Mouse (Mus musculus): Measurements from ENCODE around the gene Oxnad1.
"Not testable (repeated sequence)": the region's sequence is repeated elsewhere in the genome, so short reads cannot be mapped to it uniquely, and the experiment has no call there.

Gene Oxnad1

DNA sequence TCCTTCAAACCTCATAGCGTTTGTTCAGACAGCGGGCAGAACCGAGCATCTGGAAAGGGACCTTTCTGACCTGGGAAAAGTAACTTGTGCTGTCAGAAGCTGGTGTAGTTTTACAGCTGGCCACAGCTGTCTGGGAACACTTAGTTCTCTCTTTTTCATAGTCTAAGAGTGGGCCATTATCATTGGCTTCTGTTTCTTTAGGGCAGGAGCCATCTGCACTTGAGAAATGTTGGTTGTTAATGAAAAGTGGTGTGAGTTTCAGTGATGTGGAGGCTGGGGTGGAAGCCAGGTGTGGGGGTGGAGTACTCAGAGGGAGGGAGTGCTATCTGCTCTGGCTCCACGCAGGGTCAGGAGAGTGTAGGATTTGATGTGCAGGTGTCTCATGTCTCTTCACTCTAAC, 6.0 kb downstream of the Oxnad1 start:
- no peak for DNase-seq (ENCODE audit: low spot score)

GRCm38 (mm10) chr14:32091704-32092103, 6.5 kb downstream of the Oxnad1 start:
- no peak for DNase-seq (ENCODE audit: low spot score)

DNA sequence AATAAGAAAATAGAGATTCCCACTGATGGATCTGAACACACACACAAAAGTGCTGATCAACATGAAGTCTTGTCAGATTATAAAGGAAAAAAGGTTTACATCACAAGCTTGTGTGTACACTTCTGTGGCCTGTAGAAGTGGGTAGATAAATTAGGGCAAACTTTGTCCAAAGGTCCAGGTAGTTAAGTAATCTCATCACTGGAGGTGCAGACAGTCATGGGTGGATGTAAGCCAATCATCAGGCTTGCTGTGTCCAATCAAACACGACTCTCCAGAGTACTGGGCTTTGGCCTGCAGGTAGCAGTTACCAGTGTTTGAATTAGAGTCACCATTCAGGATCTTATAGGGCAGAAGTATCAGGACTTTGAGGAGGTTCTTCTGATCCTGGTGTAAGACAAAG, 7.8 kb downstream of the Oxnad1 start:
- DNase-seq (ENCODE audit: low spot score) = no peak

GRCm38 (mm10) chr14:32093500-32094117, 8.4 kb downstream of the Oxnad1 start:
- no peak for DNase-seq (ENCODE audit: low spot score)

- no peak for DNase-seq (ENCODE audit: low spot score)
Observed at GRCm38 (mm10) chr14:32095646-32096045, 10.5 kb downstream of the Oxnad1 start.

GRCm38 (mm10) chr14:32096740-32097139, 11.6 kb downstream of the Oxnad1 start:
- DNase-seq (ENCODE audit: low spot score) = no peak

GRCm38 (mm10) chr14:32097691-32098090, 12.5 kb downstream of the Oxnad1 start:
- DNase-seq (ENCODE audit: low spot score) = no peak

DNA sequence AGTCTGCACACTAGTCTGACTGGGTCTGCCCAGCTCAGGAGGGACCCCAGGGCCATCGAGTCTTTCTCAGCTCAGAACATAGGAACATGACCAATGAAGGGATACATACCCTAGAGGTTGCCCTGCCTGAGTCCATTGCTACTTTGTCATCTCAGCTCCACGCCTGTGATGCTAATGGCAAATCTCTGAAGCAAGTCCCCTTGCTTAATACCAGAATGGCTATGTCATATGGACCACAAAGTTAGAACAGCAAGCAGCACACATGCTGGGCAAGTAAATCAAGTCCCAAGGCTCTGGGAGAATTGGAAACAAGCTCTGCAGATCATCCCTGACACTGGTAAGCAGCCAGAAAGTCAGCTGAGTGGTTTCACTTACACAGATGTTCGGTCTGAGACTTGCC, 13.8 kb downstream of the Oxnad1 start:
- no peak for DNase-seq (ENCODE audit: low spot score)

- no peak for DNase-seq (ENCODE audit: low spot score)
Observed at GRCm38 (mm10) chr14:32103556-32103955, 18.4 kb downstream of the Oxnad1 start.

DNA sequence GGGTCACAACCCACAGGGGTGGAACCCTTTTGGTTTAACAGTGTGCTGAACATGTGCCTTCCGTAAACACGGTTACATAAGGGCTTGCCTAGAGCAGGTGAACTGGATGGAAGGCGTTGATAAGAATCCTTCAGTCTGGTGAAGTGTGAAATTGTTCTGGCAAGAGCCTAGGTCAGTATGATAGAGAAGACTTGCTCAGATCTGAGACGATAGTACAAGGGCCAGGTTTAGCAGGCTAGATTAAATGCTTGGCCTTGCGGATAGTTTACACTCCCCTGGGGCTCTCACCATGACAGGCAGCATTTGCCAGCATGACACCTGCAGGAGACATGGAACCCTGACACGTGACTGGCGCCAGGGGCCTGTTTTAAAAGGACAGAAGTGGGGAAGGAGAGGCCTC, 20.5 kb downstream of the Oxnad1 start:
- no peak for DNase-seq (ENCODE audit: low spot score)

- no peak for DNase-seq (ENCODE audit: low spot score)
Observed at GRCm38 (mm10) chr14:32106911-32107310, 21.7 kb downstream of the Oxnad1 start.

- not testable (repeated sequence) for DNase-seq (ENCODE audit: low spot score)
Observed at GRCm38 (mm10) chr14:32112124-32112523, 26.9 kb downstream of the Oxnad1 start.

DNA sequence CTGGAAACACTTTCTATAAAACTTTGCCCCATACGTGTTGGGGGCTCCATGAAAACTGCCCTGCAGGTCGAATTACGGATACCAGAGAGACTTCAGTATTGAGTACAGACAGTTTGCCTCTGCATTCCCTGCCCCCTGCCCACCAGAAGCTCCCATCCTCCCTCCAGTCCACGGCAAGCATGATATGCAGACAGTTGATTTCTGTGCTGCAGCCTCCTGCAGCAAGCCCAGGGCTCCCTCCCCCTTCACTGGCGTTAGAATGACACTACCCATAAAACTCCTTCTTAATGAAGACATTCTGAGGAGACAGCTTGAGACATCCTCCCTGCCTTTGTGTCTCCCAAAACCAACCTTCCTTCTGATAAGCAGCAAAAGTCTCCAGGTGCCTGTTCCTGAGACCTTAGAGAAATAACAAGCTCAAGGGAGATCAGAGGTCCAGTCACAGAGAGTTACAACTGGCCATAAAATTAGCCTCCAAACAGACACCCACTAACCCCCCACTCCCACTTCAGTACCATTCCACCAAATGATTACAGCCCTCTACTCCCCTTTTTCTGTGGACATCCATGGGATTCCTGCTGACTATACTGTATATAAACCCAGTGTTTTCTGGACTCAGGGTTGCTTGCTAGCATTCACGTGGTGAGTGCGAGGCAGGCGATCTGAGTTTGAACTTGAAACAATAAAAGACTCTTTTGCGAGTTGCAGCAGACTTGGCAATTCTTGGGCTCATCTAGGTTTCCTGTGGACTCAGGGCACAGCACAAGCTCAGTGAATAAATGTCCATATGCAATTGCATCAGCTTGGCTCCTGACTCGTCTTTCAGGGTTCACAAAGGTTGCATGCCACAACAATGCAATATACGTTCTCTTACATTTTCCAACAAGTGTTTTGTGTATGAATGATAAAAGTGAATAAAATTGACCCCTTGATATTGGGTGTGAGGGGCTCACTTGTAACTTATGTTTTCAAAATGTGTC, 36.1 kb downstream of the Oxnad1 start:
- DNase-seq (ENCODE audit: low spot score) = no peak

- no peak for DNase-seq (ENCODE audit: low spot score)
Observed at GRCm38 (mm10) chr14:32121920-32122315, 36.7 kb downstream of the Oxnad1 start.

- DNase-seq (ENCODE audit: low spot score) = no peak
Observed at GRCm38 (mm10) chr14:32124261-32124660, 39.1 kb downstream of the Oxnad1 start.

DNA sequence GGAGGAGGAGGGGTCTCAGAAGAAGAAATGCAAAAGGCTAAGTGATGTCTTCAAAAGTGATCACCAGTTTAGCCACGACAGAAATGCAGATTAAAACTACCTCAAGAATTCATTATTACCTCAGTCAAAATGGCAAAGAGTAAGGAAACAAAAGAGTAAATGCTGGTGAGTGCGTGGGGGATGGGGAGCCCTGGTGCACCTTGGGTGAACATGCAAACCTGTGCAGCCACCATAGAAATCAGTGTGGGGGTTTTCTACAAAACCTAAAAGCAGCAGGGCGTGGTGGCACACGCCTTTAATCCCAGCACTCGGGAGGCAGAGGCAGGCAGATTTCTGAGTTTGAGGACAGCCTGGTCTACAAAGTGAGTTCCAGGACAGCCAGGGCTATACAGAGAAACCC, 40.1 kb downstream of the Oxnad1 start:
- not testable (repeated sequence) for DNase-seq (ENCODE audit: low spot score)

- no peak for DNase-seq (ENCODE audit: low spot score)
Observed at GRCm38 (mm10) chr14:32128409-32128808, 43.2 kb downstream of the Oxnad1 start.

DNA sequence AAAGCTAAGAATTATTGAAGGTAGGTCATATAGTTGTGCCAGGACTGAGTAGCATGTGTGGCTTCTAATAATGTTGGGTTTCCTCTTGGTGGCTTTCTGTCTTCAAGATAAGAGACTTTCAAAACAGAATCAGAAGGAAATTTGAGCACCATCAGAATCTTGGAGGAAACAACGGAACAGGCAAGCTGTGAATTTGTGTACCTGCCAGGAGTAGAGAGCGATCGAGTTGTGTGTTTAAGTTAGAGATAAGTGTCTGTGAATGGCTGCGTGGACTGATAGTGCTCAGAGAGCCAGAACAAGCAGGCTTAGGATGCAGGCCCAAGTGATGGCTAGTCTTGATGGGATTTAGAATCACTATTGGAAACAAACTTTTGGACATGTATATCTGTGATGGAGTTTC, 46.7 kb downstream of the Oxnad1 start:
- DNase-seq (ENCODE audit: low spot score) = no peak

- no peak for DNase-seq (ENCODE audit: low spot score)
Observed at GRCm38 (mm10) chr14:32134293-32134692, 49.1 kb downstream of the Oxnad1 start.

- not testable (repeated sequence) for DNase-seq (ENCODE audit: low spot score)
Observed at GRCm38 (mm10) chr14:32136467-32136866, 51.3 kb downstream of the Oxnad1 start.

- DNase-seq (ENCODE audit: low spot score) = no peak
Observed at GRCm38 (mm10) chr14:32140359-32140965, 55.3 kb downstream of the Oxnad1 start.

GRCm38 (mm10) chr14:32141723-32142122, 56.5 kb downstream of the Oxnad1 start, which contains the start of gene Msmb:
Msmb (plus strand) TSS chr14:32142023.
- no peak for DNase-seq (ENCODE audit: low spot score)

- no peak for DNase-seq (ENCODE audit: low spot score)
Observed at GRCm38 (mm10) chr14:32144734-32145133, 59.6 kb downstream of the Oxnad1 start.

All from testis, postnatal 14 days (tissue).